Mouse (Mus musculus) olfactory bulb, adult 2 months (tissue): ENCODE data around the gene Kcnip4. TPM values are rescaled to one million over a fixed set of nuclear protein-coding genes. Genes with fewer than 3 reads are reported as not detected.

Experiments
- H3K27ac ChIP-seq: fragments of 200-500 bp; 2 replicates; pipeline ENCODE4 v1.5.1; 2012; ENCODE audit warnings: low read depth, low read length; ENCODE audit not compliant: insufficient read depth
- H3K4me1 ChIP-seq: fragments of 200-500 bp; 2 replicates; pipeline ENCODE4 v1.6.1; 2012; ENCODE audit warnings: low read length; ENCODE audit not compliant: control insufficient read depth, insufficient read depth
- H3K4me3 ChIP-seq: fragments of 200-500 bp; 2 replicates; pipeline ENCODE4 v1.5.1; 2012; ENCODE audit warnings: mild to moderate bottlenecking, low read depth, low read length, moderate library complexity; ENCODE audit not compliant: insufficient read depth
- CTCF ChIP-seq: fragments of 200-500 bp; IDR thresholded peaks from 2 replicates; pipeline ENCODE4 v1.5.1; 2012; ENCODE audit warnings: low read depth, mild to moderate bottlenecking, low read length, moderate library complexity; ENCODE audit not compliant: insufficient read depth
- POLR2A ChIP-seq: fragments of 200-500 bp; IDR thresholded peaks from 2 replicates; pipeline ENCODE4 v1.6.1; 2012; ENCODE audit warnings: mild to moderate bottlenecking, low read depth, low read length, moderate library complexity; ENCODE audit not compliant: insufficient read depth
- WGBS: fragments of 180-500 bp; shearing (Covaris S2); methylation state at CpG from one replicate; pipeline ENCODE4 v1.1.7; 2018; 5-methylcytosine and 5-hydroxymethylcytosine counted together
- polyA plus RNA-seq: library from polyadenylated mRNA; stranded (reverse); fragments of >200 nt; gene quantifications from 2 replicates; pipeline ENCODE4 v1.2.4, GENCODE M21; 2012; ENCODE audit warnings: low replicate concordance; ENCODE audit not compliant: missing spikeins, insufficient read depth, insufficient read length

Kcnip4 gene
- polyA plus RNA-seq, 1 experiment: not detected

DNA sequence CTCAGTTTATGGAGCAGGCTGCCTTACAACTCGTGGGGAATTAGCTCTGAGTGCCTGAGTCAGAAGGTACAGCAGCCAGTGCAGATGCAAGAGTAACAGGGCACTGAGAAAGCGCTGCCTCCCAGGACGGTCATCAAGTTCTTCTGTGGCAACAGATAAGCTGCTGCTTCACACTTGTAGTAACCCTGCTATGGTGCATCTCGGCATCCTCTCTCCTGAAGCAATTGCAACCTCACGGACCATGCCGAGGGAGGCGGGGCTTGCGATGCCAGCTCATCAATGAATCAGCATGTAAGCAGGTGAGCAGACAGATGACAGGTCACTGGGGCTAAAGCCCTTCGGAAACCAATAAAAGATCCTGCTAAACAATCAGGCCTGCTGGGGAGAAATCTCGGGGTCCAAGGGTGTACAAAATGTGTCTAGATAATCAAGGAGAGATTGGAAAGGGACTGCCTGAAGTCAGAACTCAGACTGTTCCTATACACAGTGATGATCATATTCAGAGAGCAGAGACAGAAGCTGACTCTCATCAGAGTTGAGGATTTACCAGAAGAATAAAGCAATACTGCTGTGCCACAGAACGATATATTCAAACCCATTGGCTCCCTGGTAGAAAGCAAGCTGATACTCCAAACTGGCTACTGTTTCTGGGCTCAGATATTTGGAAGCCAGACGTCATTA, 239.1 kb downstream of the Kcnip4 start:
- WGBS: 13% methylated on average over 12 of the region's 12 CpGs
- Histone ChIP-seq H3K4me3 (peak overlapping the region; percentile 29), H3K4me1 (peaks cover 4% of the 10 kb centered on the region), H3K27ac (no peak overlapping the region)
- TF ChIP-seq POLR2A (no peak), CTCF (no peak)

- H3K4me1 ChIP-seq: peaks cover 4% of the 10 kb centered on the region
- WGBS: 24% methylated on average over 6 of the region's 6 CpGs
- no peak for TF ChIP-seq POLR2A
- TF ChIP-seq CTCF: no peak
- H3K27ac ChIP-seq: no peak overlapping the region
- no peak overlapping the region for H3K4me3 ChIP-seq
Observed at GRCm38 (mm10) chr5:49284776-49285175, 239.9 kb downstream of the Kcnip4 start.

- WGBS: 47% methylated on average over 5 of the region's 5 CpGs
- peaks cover 4% of the 10 kb centered on the region for H3K4me1 ChIP-seq
- TF ChIP-seq POLR2A (no peak), CTCF (no peak)
- H3K27ac ChIP-seq: no peak overlapping the region
- H3K4me3 ChIP-seq: no peak overlapping the region
Observed at GRCm38 (mm10) chr5:49283403-49283802, 241.3 kb downstream of the Kcnip4 start.

DNA sequence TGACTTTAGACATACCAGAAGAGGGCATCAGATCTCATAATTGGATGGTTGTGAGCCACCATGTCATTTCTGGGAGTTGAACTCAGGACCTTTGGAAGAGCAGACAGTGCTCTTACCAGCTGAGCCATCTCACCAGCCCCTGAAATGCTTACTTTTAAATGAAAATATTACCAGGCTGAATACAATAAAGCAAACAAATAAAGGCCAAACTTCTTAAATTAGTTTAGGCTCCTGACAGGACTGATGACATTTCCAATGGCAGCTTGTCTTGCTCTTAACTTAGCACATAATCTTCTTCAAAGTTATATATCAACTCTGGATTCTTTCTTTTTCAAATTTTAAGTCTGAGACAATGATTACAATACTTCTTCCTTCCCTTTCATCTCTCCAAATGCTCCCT, 252.8 kb downstream of the Kcnip4 start:
- H3K27ac ChIP-seq: no peak overlapping the region
- TF ChIP-seq POLR2A: no peak
- TF ChIP-seq CTCF: no peak
- H3K4me3 ChIP-seq: no peak overlapping the region
- no peaks in the 10 kb centered on the region for H3K4me1 ChIP-seq

GRCm38 (mm10) chr5:49268807-49269206, 255.9 kb downstream of the Kcnip4 start:
- no peaks in the 10 kb centered on the region for H3K4me1 ChIP-seq
- 55% methylated on average over 8 of the region's 8 CpGs for WGBS
- H3K27ac ChIP-seq: no peak overlapping the region
- H3K4me3 ChIP-seq: no peak overlapping the region
- TF ChIP-seq CTCF (no peak), POLR2A (no peak)

DNA sequence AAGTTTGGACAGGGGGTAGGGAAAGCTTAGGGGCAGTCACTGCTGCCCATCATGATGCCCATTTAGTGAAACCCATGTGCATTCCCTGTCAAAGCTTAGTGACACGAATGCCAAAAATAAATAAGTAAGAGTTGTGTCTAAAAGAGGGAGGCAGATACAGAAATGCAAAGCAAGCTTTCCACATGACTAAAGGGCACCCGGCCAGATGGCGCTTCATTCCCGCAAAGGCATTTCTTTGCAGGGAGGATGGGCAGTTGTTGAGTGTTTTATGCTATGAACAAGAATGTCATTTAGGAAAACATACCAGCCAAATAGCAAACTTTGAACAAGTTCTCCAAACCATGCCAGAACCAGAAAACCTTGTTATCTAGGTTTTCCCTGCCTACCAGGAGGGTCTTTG, 265.4 kb downstream of the Kcnip4 start:
- Histone ChIP-seq H3K4me1 (peaks cover 4% of the 10 kb centered on the region; the same call in 1 of the 2 replicates), H3K4me3 (no peak overlapping the region), H3K27ac (no peak overlapping the region)
- WGBS: 87% methylated on average over 4 of the region's 4 CpGs
- TF ChIP-seq POLR2A: no peak
- no peak for TF ChIP-seq CTCF

GRCm38 (mm10) chr5:49256850-49257249, 267.9 kb downstream of the Kcnip4 start:
- Histone ChIP-seq H3K4me3 (no peak overlapping the region), H3K27ac (no peak overlapping the region), H3K4me1 (peaks cover 4% of the 10 kb centered on the region; the same call in 1 of the 2 replicates)
- TF ChIP-seq POLR2A: no peak
- TF ChIP-seq CTCF: no peak
- 56% methylated on average over 3 of the region's 3 CpGs for WGBS

GRCm38 (mm10) chr5:49255983-49256382, 268.7 kb downstream of the Kcnip4 start:
- Histone ChIP-seq H3K27ac (no peak overlapping the region), H3K4me1 (peaks cover 4% of the 10 kb centered on the region; the same call in 1 of the 2 replicates), H3K4me3 (no peak overlapping the region)
- WGBS: 40% methylated on average over 4 of the region's 4 CpGs
- TF ChIP-seq CTCF: no peak
- no peak for TF ChIP-seq POLR2A

DNA sequence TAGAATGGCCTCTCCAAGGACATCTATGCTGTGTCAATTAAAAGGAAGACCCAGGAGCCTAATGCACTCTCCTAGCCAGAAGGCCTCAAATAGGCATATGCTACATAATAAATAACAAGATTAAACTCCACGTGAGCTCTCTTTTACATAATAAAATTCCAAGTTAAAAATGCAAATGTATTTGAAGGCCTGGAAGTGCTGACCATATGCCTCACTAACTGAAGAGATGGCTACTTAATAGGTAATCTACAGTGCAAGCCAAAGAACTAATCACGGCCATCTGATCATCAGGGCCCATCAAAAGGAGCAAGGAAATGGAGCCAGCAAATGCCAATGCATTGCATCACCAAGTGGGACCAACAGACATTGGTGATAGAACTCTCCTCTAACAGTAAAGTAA, 277.6 kb downstream of the Kcnip4 start:
- TF ChIP-seq POLR2A (no peak), CTCF (no peak)
- Histone ChIP-seq H3K4me3 (no peak overlapping the region), H3K4me1 (no peaks in the 10 kb centered on the region), H3K27ac (no peak overlapping the region)
- 88% methylated on average over 2 of the region's 2 CpGs for WGBS
